Mouse (Mus musculus) midbrain, embryonic 10.5 days (tissue): Measurements from ENCODE around the gene Ebf1. TPM values are rescaled to one million over a fixed set of nuclear protein-coding genes. Genes with fewer than 3 reads are reported as not detected.

Experiments
- DNase-seq: peaks from one replicate; pipeline ENCODE4 v3.0.0-alpha.2; 2017; ENCODE audit warnings: low spot score
- H3K27ac ChIP-seq: fragments of 300-500 bp; sonication (generic); replicated peaks from 2 replicates; pipeline ENCODE4 v1.5.1; 2016; ENCODE audit warnings: mild to moderate bottlenecking
- H3K27me3 ChIP-seq: fragments of 300-500 bp; sonication (generic); 2 replicates; pipeline ENCODE4 v1.6.1; 2016; ENCODE audit warnings: low read depth, mild to moderate bottlenecking; ENCODE audit not compliant: poor library complexity, severe bottlenecking
- H3K36me3 ChIP-seq: fragments of 300-500 bp; sonication (generic); 2 replicates; pipeline ENCODE4 v1.6.1; 2016; ENCODE audit warnings: mild to moderate bottlenecking, moderate library complexity
- H3K4me1 ChIP-seq: fragments of 300-500 bp; sonication (generic); 2 replicates; pipeline ENCODE4 v1.6.1; 2016
- H3K4me3 ChIP-seq: fragments of 300-500 bp; sonication (generic); 2 replicates; pipeline ENCODE4 v1.5.1; 2016; ENCODE audit warnings: mild to moderate bottlenecking, moderate library complexity
- H3K9me3 ChIP-seq: fragments of 300-500 bp; sonication (generic); replicated peaks from 2 replicates; pipeline ENCODE4 v1.6.1; 2016; ENCODE audit warnings: mild to moderate bottlenecking
- WGBS: fragments of 180-500 bp; shearing (Covaris S2); methylation state at CpG from one replicate; pipeline ENCODE4 v1.1.7; 2016; 5-methylcytosine and 5-hydroxymethylcytosine counted together
- polyA plus RNA-seq: library from polyadenylated mRNA; unstranded; fragments of >200 nt; fragmentation: Nextera tagmentation; extraction: Ambion mirVana; gene quantifications from 2 replicates; pipeline ENCODE4 v1.2.1, GENCODE M21; 2016

Gene Ebf1
- polyA plus RNA-seq, 1 experiment from 2014 or later = 31.8 TPM

DNA sequence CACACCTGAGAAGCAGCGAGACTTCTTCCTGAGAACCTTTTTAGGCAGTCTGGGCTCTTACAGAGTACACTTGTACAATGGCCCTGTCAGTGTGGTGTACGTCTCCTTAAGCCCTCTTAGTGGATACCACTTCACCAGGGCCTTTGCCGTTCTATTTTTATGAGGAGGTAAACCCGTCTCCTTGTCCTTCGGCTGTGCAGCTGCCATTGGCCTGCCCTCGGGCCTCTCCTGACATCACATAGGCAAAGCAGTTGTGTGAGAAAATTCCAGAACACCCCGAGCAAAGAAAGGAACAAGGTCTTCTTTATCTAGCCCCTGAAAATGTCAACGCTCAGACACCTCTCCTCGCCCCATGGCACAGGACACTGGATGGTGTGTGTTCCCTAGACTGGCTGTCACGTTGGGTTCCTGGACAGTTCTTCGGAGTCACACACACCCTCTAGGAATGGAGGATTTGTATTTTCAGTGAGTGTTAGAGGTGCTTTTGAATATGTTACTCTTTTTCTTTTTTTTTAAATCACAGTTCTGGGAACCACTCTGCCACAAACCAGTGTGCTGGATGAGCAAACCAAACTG, 154.0 kb downstream of the Ebf1 start:
- no peak for DNase-seq
- Histone ChIP-seq H3K27ac (no peak overlapping the region), H3K9me3 (no peaks in the 10 kb centered on the region), H3K27me3 (no peaks in the 10 kb centered on the region; the same call in 1 of the 2 replicates), H3K4me3 (no peak overlapping the region), H3K36me3 (no peaks in the 10 kb centered on the region), H3K4me1 (peaks cover 21% of the 10 kb centered on the region)
- 83% methylated on average over 11 of the region's 11 CpGs for WGBS

DNA sequence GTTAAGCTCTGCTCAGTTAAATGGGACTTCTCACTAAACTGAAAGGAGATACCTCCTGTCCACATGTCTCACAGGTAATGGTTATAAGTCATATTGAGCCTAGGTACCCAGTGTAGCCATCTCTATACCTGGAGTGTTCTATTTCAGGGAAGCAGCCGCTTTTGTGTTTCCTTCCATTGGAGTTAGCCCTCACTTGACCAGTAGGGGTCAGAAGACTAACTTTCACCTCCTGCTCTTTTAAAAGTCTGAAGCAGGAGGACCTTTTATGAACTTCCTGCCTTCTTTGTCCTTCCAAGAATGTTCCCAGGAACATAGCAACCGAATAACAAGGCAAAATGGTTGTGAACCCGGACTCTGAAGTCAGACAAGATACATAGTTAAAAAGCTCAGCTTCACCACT, 157.3 kb downstream of the Ebf1 start:
- Histone ChIP-seq H3K27me3 (peaks cover 4% of the 10 kb centered on the region; the same call in 1 of the 2 replicates), H3K4me1 (peaks cover 26% of the 10 kb centered on the region), H3K27ac (no peak overlapping the region), H3K9me3 (no peaks in the 10 kb centered on the region), H3K4me3 (no peak overlapping the region), H3K36me3 (no peaks in the 10 kb centered on the region)
- WGBS = 71% methylated on average over 3 of the region's 3 CpGs
- no peak for DNase-seq

DNA sequence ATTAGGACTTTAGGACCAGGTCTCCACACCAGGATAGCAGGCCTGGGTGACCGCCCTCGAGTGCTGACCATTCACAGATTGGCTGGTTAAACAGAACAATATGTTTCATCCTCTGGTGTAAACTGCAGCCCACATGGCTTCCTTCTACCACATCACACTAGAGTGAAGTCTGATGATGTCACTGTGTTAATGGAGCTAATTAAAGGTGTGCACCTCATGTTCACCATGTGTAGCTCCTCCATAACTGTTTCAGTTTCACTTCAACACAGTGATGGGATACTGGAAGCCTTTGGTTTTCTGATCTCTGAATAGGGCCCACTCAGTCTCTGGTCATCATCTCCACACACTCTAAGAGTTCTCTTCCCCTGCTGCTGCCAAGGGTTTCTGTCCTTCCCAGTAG, 158.4 kb downstream of the Ebf1 start:
- WGBS = 86% methylated on average over 2 of the region's 2 CpGs
- H3K4me1 ChIP-seq = peaks cover 22% of the 10 kb centered on the region
- DNase-seq = no peak
- no peaks in the 10 kb centered on the region for H3K36me3 ChIP-seq
- H3K9me3 ChIP-seq = no peaks in the 10 kb centered on the region
- H3K27me3 ChIP-seq = peaks cover 4% of the 10 kb centered on the region; the same call in 1 of the 2 replicates
- no peak overlapping the region for H3K27ac ChIP-seq
- no peak overlapping the region for H3K4me3 ChIP-seq

DNA sequence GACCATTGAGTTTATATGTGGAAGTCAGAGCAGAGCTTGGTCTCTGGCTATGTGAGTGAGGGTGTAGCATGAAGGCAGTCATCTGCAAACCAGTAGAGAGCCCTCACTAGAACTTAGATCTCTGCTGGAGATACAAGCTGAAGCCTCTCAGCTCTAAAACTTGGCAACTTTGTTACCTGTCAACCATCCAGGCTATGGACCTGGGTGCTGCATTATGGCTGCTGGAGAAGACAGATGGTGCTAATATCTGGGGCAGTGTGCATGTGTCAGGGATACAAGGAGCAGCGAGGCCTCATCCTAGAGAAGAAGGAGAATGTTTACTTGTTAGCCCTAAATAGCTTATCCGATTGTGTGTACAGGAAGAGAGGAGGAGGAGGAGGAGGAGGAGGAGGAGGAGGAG, 159.4 kb downstream of the Ebf1 start:
- H3K27ac ChIP-seq = no peak overlapping the region
- H3K36me3 ChIP-seq = no peaks in the 10 kb centered on the region
- H3K27me3 ChIP-seq = peaks cover 4% of the 10 kb centered on the region; the same call in 1 of the 2 replicates
- no peak for DNase-seq
- H3K4me1 ChIP-seq = peaks cover 17% of the 10 kb centered on the region
- no peaks in the 10 kb centered on the region for H3K9me3 ChIP-seq
- H3K4me3 ChIP-seq = no peak overlapping the region
- WGBS = 83% methylated on average over 2 of the region's 2 CpGs

DNA sequence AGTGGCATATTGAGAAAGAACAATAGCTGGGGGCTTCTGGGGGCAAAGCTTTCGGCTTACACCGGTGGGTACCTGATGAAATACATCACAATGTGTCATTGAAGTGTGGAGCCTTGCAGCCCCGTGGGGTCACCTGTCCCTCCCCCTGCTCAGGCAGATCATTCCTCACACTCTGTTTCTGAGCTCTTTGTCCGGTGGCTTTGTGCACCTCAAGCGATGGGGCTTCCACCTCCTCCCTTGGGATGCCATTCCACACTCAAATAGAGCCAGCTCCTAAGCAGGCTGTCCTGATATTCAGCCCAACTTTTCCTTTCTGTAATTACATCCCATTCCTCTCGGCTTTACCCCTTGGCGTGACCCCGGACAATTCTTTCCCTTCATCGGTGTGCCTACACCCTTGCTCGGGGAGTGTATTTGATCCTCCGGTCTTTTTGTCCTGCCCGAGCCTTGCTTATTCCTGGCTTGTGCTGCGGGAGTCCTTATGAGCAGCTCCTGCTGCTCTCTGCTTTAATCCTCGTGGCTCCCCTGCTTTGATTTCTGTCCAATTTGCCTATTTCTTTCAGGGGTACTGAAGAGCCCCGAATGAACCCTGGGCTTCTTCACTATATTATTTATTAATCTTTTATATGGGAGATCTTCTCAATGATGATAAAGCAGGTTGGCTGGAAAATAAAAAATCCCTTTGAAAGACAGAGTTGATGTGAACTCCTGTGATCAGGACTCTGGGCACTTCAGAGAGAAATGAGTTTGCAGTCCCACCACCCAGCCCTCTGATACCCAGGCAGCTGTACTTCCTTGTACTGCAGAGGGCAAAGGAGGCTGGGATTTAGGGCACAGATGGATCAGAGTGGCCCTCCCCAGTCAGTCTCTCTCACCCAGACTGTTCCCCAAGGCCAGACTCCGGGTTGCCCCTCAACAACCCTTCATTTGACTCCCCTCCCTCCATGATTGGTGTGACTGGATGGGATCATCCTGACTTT, 160.5 kb downstream of the Ebf1 start:
- 33% methylated on average over 16 of the region's 16 CpGs for WGBS
- H3K4me1 ChIP-seq = peaks cover 17% of the 10 kb centered on the region
- peaks cover 4% of the 10 kb centered on the region; the same call in 1 of the 2 replicates for H3K27me3 ChIP-seq
- 0 out of 2 replicates have a peak overlapping the region, but pooled peaks have one; percentile 9 for H3K4me3 ChIP-seq
- H3K27ac ChIP-seq = peak overlapping the region; percentile 46; the same call in 1 of the 2 replicates
- no peak for DNase-seq
- no peaks in the 10 kb centered on the region for H3K9me3 ChIP-seq
- H3K36me3 ChIP-seq = no peaks in the 10 kb centered on the region

DNA sequence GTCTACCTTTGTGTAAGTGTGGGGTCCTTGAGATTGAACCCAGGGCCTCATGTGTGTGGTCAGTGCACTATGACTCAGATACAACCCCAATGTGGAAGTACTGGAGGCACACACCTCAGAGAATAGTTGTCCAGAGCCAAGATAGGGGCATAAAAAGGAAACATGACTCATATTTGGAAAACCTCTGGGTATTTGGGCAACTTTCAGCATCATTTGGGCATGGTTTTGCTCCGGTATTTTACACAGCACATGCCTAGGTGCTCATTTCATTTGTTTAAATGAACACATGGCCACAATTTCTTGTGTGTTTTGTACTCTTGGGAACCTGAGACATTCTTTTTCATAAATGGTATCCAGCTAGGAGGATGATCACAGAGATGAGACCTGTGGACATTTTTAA, 161.9 kb downstream of the Ebf1 start:
- Histone ChIP-seq H3K27me3 (peaks cover 9% of the 10 kb centered on the region; the same call in 1 of the 2 replicates), H3K4me3 (no peak overlapping the region), H3K36me3 (no peaks in the 10 kb centered on the region), H3K27ac (no peak overlapping the region), H3K9me3 (no peaks in the 10 kb centered on the region), H3K4me1 (peaks cover 17% of the 10 kb centered on the region)
- WGBS = 95% methylated on average over 1 of the region's 1 CpGs
- DNase-seq = no peak

DNA sequence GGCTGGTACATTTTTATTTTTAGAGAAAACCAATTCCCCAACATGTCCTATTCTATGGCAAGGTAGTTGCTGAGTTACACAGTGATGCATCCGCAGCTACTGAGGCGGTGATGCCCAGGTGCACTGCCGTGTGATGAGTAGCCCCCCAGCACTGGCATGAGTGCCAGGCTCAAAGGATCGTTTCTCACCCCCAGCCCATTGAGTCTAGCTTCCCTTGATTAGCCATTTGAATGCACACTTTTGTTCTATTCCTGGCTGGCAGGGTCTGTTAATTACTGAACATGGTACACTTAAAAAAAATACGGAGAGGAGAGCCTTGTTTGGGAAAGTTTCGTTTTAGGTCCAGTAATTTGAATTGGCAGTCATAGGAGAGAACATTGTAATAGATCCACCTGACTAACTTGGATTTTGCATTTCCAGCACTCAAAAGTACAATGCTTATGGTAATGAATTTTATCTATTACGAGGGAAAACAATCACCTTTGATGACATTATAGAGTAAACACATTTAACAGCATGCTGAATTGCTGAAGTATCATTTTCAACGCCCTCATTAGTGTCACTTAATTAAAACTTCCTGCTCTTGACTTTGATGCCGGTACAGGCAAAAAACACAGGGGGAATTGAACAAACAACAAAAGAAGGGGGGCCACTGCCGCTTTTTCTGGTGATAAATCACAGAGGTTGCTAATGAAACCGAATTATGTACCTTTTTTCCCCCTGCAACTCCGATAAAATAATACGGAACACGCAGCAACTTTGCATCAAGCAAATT, 167.3 kb downstream of the Ebf1 start:
- H3K36me3 ChIP-seq = no peaks in the 10 kb centered on the region
- no peak for DNase-seq
- H3K27ac ChIP-seq = no peak overlapping the region
- H3K4me1 ChIP-seq = peaks cover 11% of the 10 kb centered on the region
- H3K4me3 ChIP-seq = no peak overlapping the region
- no peaks in the 10 kb centered on the region for H3K9me3 ChIP-seq
- peaks cover 13% of the 10 kb centered on the region; the same call in 1 of the 2 replicates for H3K27me3 ChIP-seq
- WGBS = 86% methylated on average over 14 of the region's 14 CpGs

DNA sequence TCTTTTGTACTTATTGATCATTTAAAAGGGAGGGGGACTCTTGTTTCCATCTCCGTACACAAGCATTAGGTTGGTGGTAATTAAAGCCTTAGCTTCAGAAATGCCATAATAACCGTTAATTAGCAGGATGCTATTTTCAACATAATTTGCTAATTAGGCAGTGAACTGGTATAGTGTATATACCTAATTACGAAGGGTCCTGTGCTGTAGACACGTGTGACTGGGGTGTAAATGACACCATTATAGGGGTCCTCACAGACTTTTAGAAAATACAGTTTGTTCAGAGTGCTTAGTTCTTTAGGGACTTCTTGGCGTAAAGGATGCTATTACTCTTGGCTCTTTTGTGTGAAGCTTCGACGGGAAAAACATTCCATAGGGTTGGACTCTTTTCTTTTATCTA, 167.9 kb downstream of the Ebf1 start:
- Histone ChIP-seq H3K27me3 (peaks cover 19% of the 10 kb centered on the region; the same call in 1 of the 2 replicates), H3K4me1 (peaks cover 11% of the 10 kb centered on the region), H3K27ac (no peak overlapping the region), H3K9me3 (no peaks in the 10 kb centered on the region), H3K4me3 (no peak overlapping the region), H3K36me3 (no peaks in the 10 kb centered on the region)
- DNase-seq = no peak
- WGBS = 64% methylated on average over 7 of the region's 7 CpGs

DNA sequence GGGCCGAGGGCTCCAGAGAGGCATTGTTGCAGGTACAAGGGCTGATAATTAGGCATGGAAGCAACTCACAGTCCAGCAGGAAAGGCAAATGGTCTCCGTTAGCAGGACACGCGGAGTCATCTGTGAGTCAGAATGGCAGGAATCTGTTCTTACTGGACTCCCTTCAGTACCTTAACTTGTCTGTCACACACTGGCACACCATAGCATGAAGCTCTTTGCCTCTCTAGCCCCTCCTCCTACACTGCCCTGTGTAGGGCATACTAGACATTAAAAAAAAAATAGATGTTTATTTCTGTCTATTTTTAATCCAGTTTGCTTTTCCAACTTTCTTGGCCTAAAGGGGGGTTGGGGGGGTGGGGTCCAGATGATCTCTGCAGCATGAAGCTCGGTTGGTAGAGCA, 168.4 kb downstream of the Ebf1 start:
- no peak overlapping the region for H3K27ac ChIP-seq
- peaks cover 11% of the 10 kb centered on the region for H3K4me1 ChIP-seq
- H3K36me3 ChIP-seq = no peaks in the 10 kb centered on the region
- WGBS = 53% methylated on average over 5 of the region's 5 CpGs
- H3K27me3 ChIP-seq = peaks cover 20% of the 10 kb centered on the region; the same call in 1 of the 2 replicates
- no peaks in the 10 kb centered on the region for H3K9me3 ChIP-seq
- H3K4me3 ChIP-seq = no peak overlapping the region
- DNase-seq = no peak

DNA sequence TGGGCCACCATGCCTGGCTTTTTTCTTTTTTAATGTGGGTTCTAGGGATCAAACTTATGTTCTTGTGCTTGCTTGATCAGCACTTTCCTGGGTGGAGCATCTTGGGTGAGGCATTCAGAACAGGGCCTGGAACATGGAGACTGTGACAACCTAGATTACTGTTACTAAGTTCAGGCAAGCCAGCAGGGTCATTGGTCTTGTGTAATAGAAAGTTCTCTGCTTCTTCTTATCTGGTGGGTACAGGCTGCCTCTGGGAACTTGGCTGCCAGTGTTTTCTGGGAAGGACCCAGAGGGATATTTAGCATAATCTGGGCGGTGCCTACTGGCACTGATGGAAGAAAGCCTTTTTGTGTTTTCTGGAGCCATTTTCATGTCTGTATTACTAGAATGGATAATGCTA, 170.9 kb downstream of the Ebf1 start:
- 94% methylated on average over 1 of the region's 1 CpGs for WGBS
- no peaks in the 10 kb centered on the region for H3K9me3 ChIP-seq
- no peak overlapping the region for H3K4me3 ChIP-seq
- H3K27me3 ChIP-seq = peaks cover 32% of the 10 kb centered on the region; the same call in 1 of the 2 replicates
- no peak for DNase-seq
- H3K4me1 ChIP-seq = peaks cover 28% of the 10 kb centered on the region
- no peaks in the 10 kb centered on the region for H3K36me3 ChIP-seq
- H3K27ac ChIP-seq = no peak overlapping the region

DNA sequence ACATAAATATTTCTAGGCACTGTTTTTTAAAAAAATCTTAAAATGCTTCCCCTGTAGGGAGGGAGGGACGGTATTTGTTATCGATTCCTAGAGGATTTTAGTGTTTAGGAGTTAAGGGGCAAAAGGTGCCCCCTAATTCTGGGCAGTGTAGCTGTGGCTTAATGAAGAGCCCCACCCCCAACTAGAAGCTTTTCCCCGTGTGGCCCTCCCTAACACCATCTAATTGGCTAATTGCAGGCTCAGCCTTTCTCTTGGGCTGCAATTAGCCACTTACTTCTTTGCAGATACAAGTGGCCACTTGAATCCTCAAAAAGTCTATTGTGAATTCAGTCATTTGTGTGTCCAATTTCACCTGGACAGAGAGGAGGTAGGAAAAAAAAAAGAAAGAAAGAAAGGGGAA, 175.7 kb downstream of the Ebf1 start:
- no peak overlapping the region for H3K27ac ChIP-seq
- H3K27me3 ChIP-seq = peaks cover 48% of the 10 kb centered on the region
- H3K9me3 ChIP-seq = no peaks in the 10 kb centered on the region
- DNase-seq = no peak
- peaks cover 26% of the 10 kb centered on the region for H3K4me1 ChIP-seq
- H3K36me3 ChIP-seq = no peaks in the 10 kb centered on the region
- no peak overlapping the region for H3K4me3 ChIP-seq
- 3% methylated on average over 3 of the region's 3 CpGs for WGBS

DNA sequence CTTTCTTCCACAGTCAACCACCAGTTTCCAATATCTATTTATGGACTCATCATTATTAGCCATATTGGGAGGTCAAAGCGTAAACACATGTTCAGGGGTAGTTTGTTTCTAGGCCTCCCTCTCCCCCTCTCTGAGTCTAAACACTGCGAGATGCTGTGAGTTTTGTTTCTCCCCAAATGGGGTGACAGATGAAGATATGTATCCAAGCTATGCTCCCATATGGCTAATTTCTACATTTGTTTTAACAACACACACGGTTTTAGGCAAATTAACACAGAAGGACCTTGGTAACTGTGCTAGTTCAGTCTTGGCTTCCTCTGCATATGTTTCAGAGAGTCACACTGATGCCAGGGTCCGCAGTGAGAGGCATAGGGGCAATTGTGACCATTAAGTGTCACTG, 177.8 kb downstream of the Ebf1 start:
- no peak for DNase-seq
- no peak overlapping the region for H3K4me3 ChIP-seq
- H3K4me1 ChIP-seq = peaks cover 28% of the 10 kb centered on the region
- 90% methylated on average over 4 of the region's 4 CpGs for WGBS
- peaks cover 38% of the 10 kb centered on the region for H3K27me3 ChIP-seq
- H3K27ac ChIP-seq = no peak overlapping the region
- H3K36me3 ChIP-seq = no peaks in the 10 kb centered on the region
- H3K9me3 ChIP-seq = no peaks in the 10 kb centered on the region
